Mouse (Mus musculus) MEL (cell line): ENCODE data around the gene Sept6. TPM values are rescaled to one million over a fixed set of nuclear protein-coding genes. Genes with fewer than 3 reads are reported as not detected.

ENCODE experiments used
- DNase-seq: peaks from one replicate; pipeline ENCODE4 v3.0.0; 2011; ENCODE audit warnings: low read depth, low spot score
- H3K27ac ChIP-seq: 2 replicates; pipeline ENCODE4 v1.5.1; 2012; ENCODE audit warnings: low read depth, mild to moderate bottlenecking, control low read depth, low read length, moderate library complexity; ENCODE audit not compliant: control insufficient read depth
- H3K27me3 ChIP-seq, 2 experiments: fragments of 150-350 bp in 1 of 2; sonication (generic) in 1 of 2; 2 replicates each; pipeline ENCODE4 v1.6.1; 2012; ENCODE audit warnings: low read length in 2 of 2, mild to moderate bottlenecking in 2 of 2, improper control_type of control experiment in 1 of 2, moderate library complexity in 1 of 2; ENCODE audit not compliant: insufficient read depth in 2 of 2, control insufficient read depth in 1 of 2
- H3K36me3 ChIP-seq, 2 experiments: 2 replicates each; pipeline ENCODE4 v1.6.1; 2012 to 2014; ENCODE audit warnings: low read length in 2 of 2, improper control_type of control experiment in 1 of 2, inconsistent platforms in 1 of 2, mild to moderate bottlenecking in 1 of 2; ENCODE audit not compliant: insufficient read depth in 2 of 2, control insufficient read depth in 1 of 2
- H3K4me1 ChIP-seq, 2 experiments: fragments of 150-350 bp in 1 of 2; sonication (generic) in 1 of 2; 2 replicates each; pipeline ENCODE4 v1.6.1; 2012; ENCODE audit warnings: low read length in 2 of 2, improper control_type of control experiment in 1 of 2, mild to moderate bottlenecking in 1 of 2; ENCODE audit not compliant: insufficient read depth in 2 of 2, control insufficient read depth in 1 of 2
- H3K4me3 ChIP-seq, 2 experiments: fragments of 150-350 bp in 1 of 2; sonication (generic) in 1 of 2; 2 replicates each; pipeline ENCODE4 v1.5.1; 2012; ENCODE audit warnings: low read depth in 2 of 2, low read length in 2 of 2, mild to moderate bottlenecking in 2 of 2, moderate library complexity in 2 of 2, control low read depth in 1 of 2, improper control_type of control experiment in 1 of 2; ENCODE audit not compliant: control insufficient read depth in 1 of 2, insufficient read depth in 1 of 2
- H3K79me2 ChIP-seq: 2 replicates; pipeline ENCODE4 v1.6.1; 2012; ENCODE audit warnings: mild to moderate bottlenecking, low read length, moderate library complexity; ENCODE audit not compliant: control insufficient read depth, poor library complexity, insufficient read depth
- H3K9ac ChIP-seq: 2 replicates; pipeline ENCODE4 v1.6.1; 2012; ENCODE audit warnings: low read depth, mild to moderate bottlenecking, control low read depth, low read length, moderate library complexity; ENCODE audit not compliant: control insufficient read depth, poor library complexity, severe bottlenecking
- H3K9me3 ChIP-seq: fragments of 150-350 bp; sonication (generic); replicated peaks from 2 replicates; pipeline ENCODE4 v1.6.1; 2012; ENCODE audit warnings: mild to moderate bottlenecking, low read length, improper control_type of control experiment, moderate library complexity; ENCODE audit not compliant: insufficient read depth
- BHLHE40 ChIP-seq: IDR thresholded peaks from 2 replicates; pipeline ENCODE4 v1.6.1; 2012; ENCODE audit warnings: low read depth, mild to moderate bottlenecking, inconsistent platforms, low read length, improper control_type of control experiment, borderline replicate concordance
- CHD1 ChIP-seq: IDR thresholded peaks from 2 replicates; pipeline ENCODE4 v1.6.1; 2012; ENCODE audit warnings: low read depth, mild to moderate bottlenecking, inconsistent platforms, low read length, improper control_type of control experiment
- CTCF ChIP-seq, 3 experiments: IDR thresholded peaks in 2 of 3; conservative IDR thresholded peaks in 1 of 3; 2 replicates each; pipeline ENCODE4 v1.5.1; 2011 to 2012; ENCODE audit warnings: low read length in 3 of 3, low read depth in 2 of 3, mild to moderate bottlenecking in 2 of 3, improper control_type of control experiment in 1 of 3, inconsistent platforms in 1 of 3, mixed read lengths in 1 of 3, moderate library complexity in 1 of 3; ENCODE audit not compliant: control insufficient read depth in 1 of 3, insufficient read depth in 1 of 3, poor library complexity in 1 of 3, severe bottlenecking in 1 of 3
- E2F4 ChIP-seq: IDR thresholded peaks from 2 replicates; pipeline ENCODE4 v1.6.1; 2011; ENCODE audit warnings: low read depth, low read length, improper control_type of control experiment, borderline replicate concordance
- EP300 ChIP-seq, 2 experiments: IDR thresholded peaks; 2 replicates each; pipeline ENCODE4 v1.6.1; 2011; ENCODE audit warnings: improper control_type of control experiment in 2 of 2, low read length in 2 of 2, low read depth in 1 of 2, mild to moderate bottlenecking in 1 of 2
- ETS1 ChIP-seq: IDR thresholded peaks from 2 replicates; pipeline ENCODE4 v1.6.1; 2012; ENCODE audit warnings: low read depth, mild to moderate bottlenecking, inconsistent platforms, low read length, improper control_type of control experiment, moderate library complexity
- GATA1 ChIP-seq: IDR thresholded peaks from 2 replicates; pipeline ENCODE4 v1.6.1; 2011; ENCODE audit warnings: low read depth, low read length, improper control_type of control experiment
- JUND ChIP-seq: IDR thresholded peaks from 2 replicates; pipeline ENCODE4 v1.6.1; 2011; ENCODE audit warnings: low read depth, mild to moderate bottlenecking, improper control_type of control experiment, low read length
- MEF2A ChIP-seq: IDR thresholded peaks from 2 replicates; pipeline ENCODE4 v1.6.1; 2014; ENCODE audit warnings: low read depth, mild to moderate bottlenecking, inconsistent platforms, low read length, improper control_type of control experiment; ENCODE audit not compliant: poor library complexity, insufficient replicate concordance, severe bottlenecking; ENCODE audit errors: extremely low read depth
- MXI1 ChIP-seq: IDR thresholded peaks from 2 replicates; pipeline ENCODE4 v1.6.1; 2011; ENCODE audit warnings: mild to moderate bottlenecking, low read depth, low read length, improper control_type of control experiment
- MYC ChIP-seq: IDR thresholded peaks from 2 replicates; pipeline ENCODE4 v1.6.1; 2011; ENCODE audit warnings: low read depth, mild to moderate bottlenecking, low read length, improper control_type of control experiment, moderate library complexity
- POLR2AphosphoS2 ChIP-seq: IDR thresholded peaks from 2 replicates; pipeline ENCODE4 v1.6.1; 2011; ENCODE audit warnings: low read length, improper control_type of control experiment
- RCOR1 ChIP-seq: IDR thresholded peaks from 2 replicates; pipeline ENCODE4 v1.6.1; 2012; ENCODE audit warnings: low read depth, mild to moderate bottlenecking, inconsistent platforms, low read length, improper control_type of control experiment
- SIN3A ChIP-seq: IDR thresholded peaks from 2 replicates; pipeline ENCODE4 v1.6.1; 2012; ENCODE audit warnings: low read length, improper control_type of control experiment, inconsistent platforms
- TAL1 ChIP-seq: IDR thresholded peaks from 2 replicates; pipeline ENCODE4 v1.6.1; 2012; ENCODE audit warnings: mild to moderate bottlenecking, inconsistent platforms, low read length, moderate library complexity, mixed read lengths
- TBP ChIP-seq: IDR thresholded peaks from 2 replicates; pipeline ENCODE4 v1.8.0; 2011; ENCODE audit warnings: low read depth, low read length, improper control_type of control experiment
- TCF12 ChIP-seq: IDR thresholded peaks from 2 replicates; pipeline ENCODE4 v1.6.1; 2014; ENCODE audit warnings: low read depth, mild to moderate bottlenecking, inconsistent platforms, low read length, improper control_type of control experiment, moderate library complexity
- USF1 ChIP-seq: IDR thresholded peaks from 2 replicates; pipeline ENCODE4 v1.6.1; 2014; ENCODE audit warnings: low read depth, mild to moderate bottlenecking, inconsistent platforms, low read length, improper control_type of control experiment, moderate library complexity
- ZNF384 ChIP-seq: IDR thresholded peaks from 2 replicates; pipeline ENCODE4 v1.6.1; 2012; ENCODE audit warnings: low read depth, mild to moderate bottlenecking, inconsistent platforms, low read length, improper control_type of control experiment
- polyA plus RNA-seq, 2 experiments: library from polyadenylated mRNA; stranded (reverse) in 1 of 2; unstranded in 1 of 2; fragments of >175 nt in 1 of 2; fragments of >200 nt in 1 of 2; gene quantifications; 2 replicates each; pipeline versions ENCODE4 v1.2.1 to v1.2.4; 2012; ENCODE audit warnings: low replicate concordance in 2 of 2, low read depth in 1 of 2; ENCODE audit not compliant: insufficient read length in 2 of 2, insufficient read depth in 1 of 2, missing spikeins in 1 of 2
- total RNA-seq: library from RNA; depleted of rRNA; stranded (reverse); fragments of 300-350 nt; gene quantifications from 2 replicates; pipeline ENCODE4 v1.2.3, GENCODE M21; 2012

Sept6 gene
- total and polyA plus RNA-seq, 3 experiments, result 16.5 to 37.8 TPM; not detected in 1

DNA sequence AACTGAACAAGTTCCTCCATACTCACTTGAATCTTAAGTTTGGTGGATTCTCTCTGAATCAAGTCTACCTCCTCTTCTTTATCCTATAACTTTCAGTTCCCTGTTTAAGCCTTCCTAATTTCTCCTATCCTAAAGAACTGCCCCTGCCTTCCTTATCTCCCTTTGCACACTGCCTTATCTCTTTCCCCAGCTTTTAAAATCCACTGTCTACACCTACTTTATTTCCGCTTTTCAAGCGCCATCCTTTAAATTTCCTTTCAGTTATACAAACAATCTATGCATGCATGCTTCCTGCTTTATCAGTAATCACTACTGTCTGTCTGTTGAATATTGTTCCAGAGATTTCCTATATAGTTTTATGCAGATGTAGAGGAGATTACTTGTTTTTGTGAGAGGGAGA, 34.9 kb downstream of the Sept6 start:
- H3K9me3 ChIP-seq, result no peaks in the 10 kb centered on the region
- H3K27ac ChIP-seq, result peak overlapping the region; percentile 22
- no peaks in the 10 kb centered on the region for H3K27me3 ChIP-seq
- no peak overlapping the region for H3K9ac ChIP-seq
- no peaks in the 10 kb centered on the region for H3K79me2 ChIP-seq
- peaks cover 0 to 12% of the 10 kb centered on the region in 2 experiments; a peak in 2 of 4 replicates for H3K4me1 ChIP-seq
- TF ChIP-seq TAL1 (peak; percentile 90), ZNF384 (no peak), CHD1 (no peak), TBP (no peak), SIN3A (peak; percentile 30; the same call in 1 of the 2 replicates), BHLHE40 (0 out of 2 replicates have a peak, but pooled peaks have one; percentile 31), MYC (no peak), POLR2AphosphoS2 (no peak), RCOR1 (peak; percentile 99), ETS1 (peak; percentile 76), MEF2A (no peak), TCF12 (peak; percentile 97), GATA1 (peak; percentile 99), EP300 (IDR thresholded peaks at IDR 0.05; ENCODE audit: low read depth in 1 of 2, low read length in 2 of 2) (peak; percentile 93 to 97)
- H3K4me3 ChIP-seq, result no peak overlapping the region
- peak; percentile 73 for DNase-seq
- H3K36me3 ChIP-seq, result peaks cover 0 to 13% of the 10 kb centered on the region in 2 experiments; a peak in 2 of 4 replicates

DNA sequence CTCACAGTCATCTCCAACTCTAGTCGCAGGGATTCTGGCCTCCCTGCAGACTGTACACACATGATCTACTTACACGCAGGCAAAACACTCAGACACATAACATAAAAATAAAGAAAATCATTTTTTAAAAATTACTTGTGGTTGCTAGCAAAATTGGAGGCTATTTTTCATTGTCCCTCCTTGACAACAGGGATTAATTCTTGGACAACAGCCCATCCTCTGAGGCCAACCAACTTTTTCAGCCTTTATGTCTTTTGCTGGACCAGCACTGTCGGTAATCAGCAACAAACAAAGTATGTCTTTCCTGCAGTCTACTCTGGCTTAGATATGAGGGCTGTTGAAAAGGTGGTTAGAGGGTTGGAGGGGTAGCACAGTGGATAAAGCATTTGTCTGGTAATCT, 50.5 kb downstream of the Sept6 start:
- H3K27ac ChIP-seq, result no peak overlapping the region
- no peaks in the 10 kb centered on the region for H3K36me3 ChIP-seq
- H3K4me3 ChIP-seq, result no peak overlapping the region
- H3K79me2 ChIP-seq, result no peaks in the 10 kb centered on the region
- no peak for DNase-seq
- H3K9ac ChIP-seq, result no peak overlapping the region
- no peaks in the 10 kb centered on the region for H3K9me3 ChIP-seq
- TF ChIP-seq MXI1 (no peak), USF1 (no peak), E2F4 (no peak), CTCF (IDR thresholded peaks at IDR 0.05 in 2 of 3, conservative IDR thresholded peaks at IDR 0.05 in 1 of 3; ENCODE audit: control insufficient read depth in 1 of 3, insufficient read depth in 1 of 3, low read depth in 2 of 3, low read length in 3 of 3, poor library complexity in 1 of 3, severe bottlenecking in 1 of 3) (no peak), JUND (no peak)
- peaks cover 0 to 2% of the 10 kb centered on the region in 2 experiments; a peak in 1 of 4 replicates for H3K4me1 ChIP-seq
- no peaks in the 10 kb centered on the region for H3K27me3 ChIP-seq
